Mouse (Mus musculus) limb, embryonic 14.5 days (tissue): Measurements from ENCODE around the gene Dlg2. TPM values are rescaled to one million over a fixed set of nuclear protein-coding genes. Genes with fewer than 3 reads are reported as not detected.

Experiments used
- ATAC-seq: fragments of 200-750 bp; cut with Nextera tagmentation; 2 replicates; pipeline ENCODE4 v1.8.0; 2017; ENCODE audit warnings: low read depth, moderate number of reproducible peaks, moderate TSS enrichment; ENCODE audit not compliant: low FRiP score
- DNase-seq: peaks from one replicate; pipeline ENCODE4 v3.0.0-alpha.2; 2015; ENCODE audit warnings: low spot score
- H3K27ac ChIP-seq: fragments of 300-500 bp; sonication (generic); replicated peaks from 2 replicates; pipeline ENCODE4 v1.5.1; 2014; ENCODE audit warnings: low read depth, mild to moderate bottlenecking, low read length, moderate library complexity, mixed read lengths
- H3K27me3 ChIP-seq: fragments of 300-500 bp; sonication (generic); 2 replicates; pipeline ENCODE4 v1.6.1; 2014; ENCODE audit warnings: low read length, mixed read lengths; ENCODE audit not compliant: control insufficient read depth, insufficient read depth
- H3K36me3 ChIP-seq: fragments of 300-500 bp; sonication (generic); 2 replicates; pipeline ENCODE4 v1.6.1; 2014; ENCODE audit warnings: mild to moderate bottlenecking, low read length, moderate library complexity, mixed read lengths; ENCODE audit not compliant: control insufficient read depth, insufficient read depth
- H3K4me1 ChIP-seq: fragments of 300-500 bp; sonication (generic); 2 replicates; pipeline ENCODE4 v1.6.1; 2014; ENCODE audit warnings: antibody characterized with exemption, low read length, mixed read lengths; ENCODE audit not compliant: control insufficient read depth, insufficient read depth
- H3K4me2 ChIP-seq: fragments of 300-500 bp; sonication (generic); replicated peaks from 2 replicates; pipeline ENCODE4 v1.6.1; 2014; ENCODE audit warnings: low read depth, mild to moderate bottlenecking, low read length, moderate library complexity; ENCODE audit not compliant: severe bottlenecking
- H3K4me3 ChIP-seq: fragments of 300-500 bp; sonication (generic); replicated peaks from 2 replicates; pipeline ENCODE4 v1.5.1; 2014; ENCODE audit warnings: low read length
- H3K9ac ChIP-seq: fragments of 300-500 bp; sonication (generic); 2 replicates; pipeline ENCODE4 v1.6.1; 2014; ENCODE audit warnings: mild to moderate bottlenecking, low read depth, low read length, moderate library complexity; ENCODE audit not compliant: severe bottlenecking
- H3K9me3 ChIP-seq: fragments of 300-500 bp; sonication (generic); 2 replicates; pipeline ENCODE4 v1.6.1; 2016; ENCODE audit warnings: low read length; ENCODE audit not compliant: control insufficient read depth
- POLR2A ChIP-seq: fragments of 200-500 bp; IDR thresholded peaks from 2 replicates; pipeline ENCODE4 v1.8.0; 2012; ENCODE audit warnings: inconsistent platforms, mild to moderate bottlenecking, moderate library complexity, borderline replicate concordance; ENCODE audit not compliant: insufficient read depth, insufficient read length; ENCODE audit errors: extremely low read depth
- WGBS: fragments of 180-500 bp; shearing (Covaris S2); extraction: QIAGEN DNeasy Blood & Tissue Kit; methylation state at CpG from one replicate; pipeline ENCODE4 v1.1.7; 2014; 5-methylcytosine and 5-hydroxymethylcytosine counted together
- polyA plus RNA-seq, 2 experiments: library from polyadenylated mRNA; depleted of rRNA in 1 of 2; stranded (reverse) in 1 of 2; unstranded in 1 of 2; fragments of >200 nt; fragmentation: Nextera tagmentation in 1 of 2; extraction: Ambion mirVana in 1 of 2; gene quantifications; 2 replicates each; pipeline versions ENCODE4 v1.2.1 to v1.2.3; 2012 to 2014

Gene Dlg2
- polyA plus RNA-seq, 2 experiments, result 4.6 to 7.3 TPM

GRCm38 (mm10) chr7:91972970-91973369 is 1496.5 kb downstream of the Dlg2 start:
- Histone ChIP-seq H3K27me3 (no peaks in the 10 kb centered on the region), H3K4me1 (no peaks in the 10 kb centered on the region), H3K9me3 (no peaks in the 10 kb centered on the region), H3K27ac (no peak overlapping the region), H3K4me2 (no peak overlapping the region), H3K4me3 (no peak overlapping the region), H3K36me3 (no peaks in the 10 kb centered on the region), H3K9ac (no peak overlapping the region)
- ATAC-seq, result no peak
- TF ChIP-seq POLR2A, result no peak
- no peak for DNase-seq
- WGBS, result 70% methylated on average over 1 of the region's 1 CpGs

- no peaks in the 10 kb centered on the region for H3K4me1 ChIP-seq
- no peaks in the 10 kb centered on the region for H3K27me3 ChIP-seq
- no peaks in the 10 kb centered on the region for H3K36me3 ChIP-seq
- no peak overlapping the region for H3K9ac ChIP-seq
- no peak for ATAC-seq
- 80% methylated on average over 5 of the region's 5 CpGs for WGBS
- H3K4me3 ChIP-seq, result no peak overlapping the region
- no peaks in the 10 kb centered on the region for H3K9me3 ChIP-seq
- H3K4me2 ChIP-seq, result no peak overlapping the region
- no peak for DNase-seq
- TF ChIP-seq POLR2A, result no peak
- H3K27ac ChIP-seq, result no peak overlapping the region
Observed at GRCm38 (mm10) chr7:92003769-92004455, 1527.4 kb downstream of the Dlg2 start.

DNA sequence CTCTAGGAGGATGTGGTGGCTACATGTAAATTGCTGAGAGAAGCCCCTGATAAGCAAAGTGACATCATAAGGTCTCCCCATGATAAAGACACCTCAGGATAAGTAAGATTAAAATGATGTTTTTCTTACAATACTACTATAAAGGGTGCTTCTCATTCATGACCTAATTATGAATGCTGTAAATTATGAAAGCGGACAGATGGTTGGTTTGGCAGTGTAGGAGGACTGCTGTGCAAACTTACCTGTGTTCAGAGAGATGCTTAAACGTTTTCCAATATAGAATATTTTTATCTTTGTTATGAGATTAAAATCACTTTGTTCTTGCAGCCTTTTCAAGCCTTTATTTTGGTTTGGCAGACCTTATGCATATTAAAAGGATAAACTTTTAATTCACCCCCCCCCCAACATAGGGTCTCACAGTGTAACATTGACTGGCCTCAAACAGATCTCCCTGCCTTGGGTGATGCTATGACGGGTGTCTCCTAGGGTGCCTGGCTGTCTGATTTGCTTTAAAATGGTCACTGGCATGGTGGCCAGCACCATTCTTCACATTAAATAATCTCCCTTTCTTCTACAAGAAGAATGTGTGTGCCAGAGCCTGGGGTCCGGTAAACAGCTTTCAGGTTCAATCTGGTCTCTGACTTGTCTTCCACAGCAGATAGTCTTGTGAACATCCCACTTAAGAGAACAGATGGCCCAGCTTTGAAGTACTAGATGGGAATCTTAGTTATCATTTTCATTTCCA is 1529.4 kb downstream of the Dlg2 start:
- WGBS, result 83% methylated on average over 4 of the region's 4 CpGs
- no peaks in the 10 kb centered on the region for H3K9me3 ChIP-seq
- TF ChIP-seq POLR2A, result no peak
- H3K27ac ChIP-seq, result no peak overlapping the region
- H3K27me3 ChIP-seq, result no peaks in the 10 kb centered on the region
- no peak overlapping the region for H3K4me3 ChIP-seq
- no peaks in the 10 kb centered on the region for H3K36me3 ChIP-seq
- H3K4me2 ChIP-seq, result no peak overlapping the region
- no peak overlapping the region for H3K9ac ChIP-seq
- DNase-seq (no peak), ATAC-seq (no peak)
- no peaks in the 10 kb centered on the region for H3K4me1 ChIP-seq

GRCm38 (mm10) chr7:92008702-92009101 is 1532.2 kb downstream of the Dlg2 start:
- no peak overlapping the region for H3K27ac ChIP-seq
- TF ChIP-seq POLR2A, result no peak
- no peaks in the 10 kb centered on the region for H3K36me3 ChIP-seq
- H3K9ac ChIP-seq, result no peak overlapping the region
- DNase-seq (no peak), ATAC-seq (no peak)
- no peaks in the 10 kb centered on the region for H3K27me3 ChIP-seq
- no peak overlapping the region for H3K4me2 ChIP-seq
- H3K4me3 ChIP-seq, result no peak overlapping the region
- H3K9me3 ChIP-seq, result no peaks in the 10 kb centered on the region
- no peaks in the 10 kb centered on the region for H3K4me1 ChIP-seq
- WGBS, result 94% methylated on average over 1 of the region's 1 CpGs

GRCm38 (mm10) chr7:92024928-92025327 is 1548.5 kb downstream of the Dlg2 start:
- ATAC-seq, result no peak
- Histone ChIP-seq H3K9ac (no peak overlapping the region), H3K36me3 (no peaks in the 10 kb centered on the region), H3K4me2 (no peak overlapping the region), H3K4me1 (no peaks in the 10 kb centered on the region), H3K27me3 (no peaks in the 10 kb centered on the region), H3K4me3 (no peak overlapping the region), H3K27ac (no peak overlapping the region), H3K9me3 (no peaks in the 10 kb centered on the region)
- TF ChIP-seq POLR2A, result no peak
- WGBS, result 69% methylated on average over 1 of the region's 1 CpGs
- no peak for DNase-seq
